Mouse (Mus musculus) mesoderm, embryonic 11.5 days (tissue): ENCODE data around the gene Id1.
A peak's percentile ranks its signal among the peaks of the same experiment; 100 is the strongest.

Experiments used
- DNase-seq: peaks from one replicate; pipeline ENCODE4 v3.0.0-alpha.2; 2012; ENCODE audit warnings: low read depth, low spot score

The Id1 gene

GRCm38 (mm10) chr2:152783241-152783640, 47.2 kb downstream of the Id1 start:
- no peak for DNase-seq

- DNase-seq, result no peak
Observed at GRCm38 (mm10) chr2:152784640-152785039, 48.6 kb downstream of the Id1 start.

GRCm38 (mm10) chr2:152785446-152786350, 49.6 kb downstream of the Id1 start:
- DNase-seq, result peak; percentile 32
